8 mouse cellular contexts compared by ENCODE assay signal in genomic region chr8:125568421-125568850, GRCm38 (mm10). TPM values are rescaled to one million over a fixed set of nuclear protein-coding genes. Genes with fewer than 3 reads are reported as not detected.
DNase-seq lines count a peak whose midpoint lies in the region; ATAC-seq and TF ChIP-seq lines count a peak whose summit lies in the region.

No protein-coding gene starts in this region.

- H3K4me1 ChIP-seq in embryonic facial prominence, embryonic 11.5 days (ENCODE audit: control insufficient read depth, insufficient read depth, low read length) = peaks cover 7% of the 10 kb centered on the region
- no peaks in the 10 kb centered on the region for H3K4me1 ChIP-seq in hindbrain, embryonic 11.5 days (replicated peaks; ENCODE audit: control insufficient read depth, insufficient read depth, low read length)
- peaks cover 43% of the 10 kb centered on the region for H3K4me1 ChIP-seq in neural tube, embryonic 13.5 days (replicated peaks)

- no peak for TF ChIP-seq CTCF in gastrocnemius, adult 2 months (IDR thresholded peaks at IDR 0.05)

- no peak for ATAC-seq in embryonic facial prominence, embryonic 11.5 days (replicated peaks; ENCODE audit: insufficient number of reproducible peaks, low FRiP score, low TSS enrichment, low read depth)
- ATAC-seq in hindbrain, embryonic 11.5 days (ENCODE audit: low FRiP score) = no peak
- ATAC-seq in neural tube, embryonic 13.5 days (ENCODE audit: low read depth) = no peak

- H3K27me3 ChIP-seq in embryonic facial prominence, embryonic 11.5 days (ENCODE audit: control insufficient read depth, insufficient read depth, low read length) = 0 out of 2 replicates have a peak, but pooled peaks cover 3% of the 10 kb centered on the region
- no peaks in the 10 kb centered on the region for H3K27me3 ChIP-seq in hindbrain, embryonic 11.5 days (ENCODE audit: control insufficient read depth, insufficient read depth, low read length)
- H3K27me3 ChIP-seq in neural tube, embryonic 13.5 days = peaks cover 17% of the 10 kb centered on the region

- 4% methylated on average over 14 of the region's 14 CpGs for WGBS in embryonic facial prominence, embryonic 11.5 days
- 9% methylated on average over 14 of the region's 14 CpGs for WGBS in hindbrain, embryonic 11.5 days
- 3% methylated on average over 14 of the region's 14 CpGs for WGBS in neural tube, embryonic 13.5 days

- peak overlapping the region; percentile 6; the same call in 1 of the 2 replicates for H3K9ac ChIP-seq in embryonic facial prominence, embryonic 11.5 days (replicated peaks; ENCODE audit: low read length)
- H3K9ac ChIP-seq in hindbrain, embryonic 11.5 days (ENCODE audit: low read depth, low read length) = peak overlapping the region; percentile 24; the same call in 1 of the 2 replicates
- H3K9ac ChIP-seq in neural tube, embryonic 13.5 days = peak overlapping the region; percentile 86

- H3K4me2 ChIP-seq in embryonic facial prominence, embryonic 11.5 days (ENCODE audit: low read depth, low read length) = peak overlapping the region; percentile 44
- H3K4me2 ChIP-seq in hindbrain, embryonic 11.5 days (replicated peaks; ENCODE audit: low read depth, low read length) = peak overlapping the region; percentile 85
- peak overlapping the region; percentile 69 for H3K4me2 ChIP-seq in neural tube, embryonic 13.5 days

- H3K4me3 ChIP-seq in gastrocnemius, adult 2 months = peak overlapping the region; percentile 81
- H3K4me3 ChIP-seq in embryonic facial prominence, embryonic 11.5 days (ENCODE audit: low read depth, low read length) = peak overlapping the region; percentile 83
- H3K4me3 ChIP-seq in hindbrain, embryonic 11.5 days (ENCODE audit: low read depth, low read length) = peak overlapping the region; percentile 80
- peak overlapping the region; percentile 86 for H3K4me3 ChIP-seq in neural tube, embryonic 13.5 days

- intact Hi-C loops in gastrocnemius, adult 2 months (cut with DNase I) = loop anchor here (5.0 to 10.0 kb wide), 3 partner anchors 124 to 504 kb away; no protein-coding TSS in a partner anchor
- intact Hi-C loops in gastrocnemius, postnatal 36 days (cut with DNase I) = loop anchor here (5.0 kb wide), 1 partner anchor 81 kb away; no protein-coding TSS in a partner anchor

- no peaks in the 10 kb centered on the region for H3K9me3 ChIP-seq in embryonic facial prominence, embryonic 11.5 days (replicated peaks; ENCODE audit: control insufficient read depth, low read length)
- H3K9me3 ChIP-seq in hindbrain, embryonic 11.5 days (ENCODE audit: control insufficient read depth, low read length) = no peaks in the 10 kb centered on the region
- H3K9me3 ChIP-seq in neural tube, embryonic 13.5 days = no peaks in the 10 kb centered on the region

- H3K36me3 ChIP-seq in embryonic facial prominence, embryonic 11.5 days (replicated peaks; ENCODE audit: control insufficient read depth, insufficient read depth, low read depth, low read length) = no peaks in the 10 kb centered on the region
- no peaks in the 10 kb centered on the region for H3K36me3 ChIP-seq in hindbrain, embryonic 11.5 days (ENCODE audit: control insufficient read depth, insufficient read depth, low read length)
- H3K36me3 ChIP-seq in neural tube, embryonic 13.5 days = no peaks in the 10 kb centered on the region

- peak; percentile 20 for DNase-seq in gastrocnemius, adult 2 months
- no peak for DNase-seq in gastrocnemius, postnatal 36 days
- DNase-seq in CD4-positive helper T cell, adult 2 months (ENCODE audit: low read depth, low spot score) = peak; percentile 27
- no peak for DNase-seq in embryonic facial prominence, embryonic 11.5 days (ENCODE audit: low spot score)
- DNase-seq in hindbrain, embryonic 11.5 days (ENCODE audit: low spot score) = peak; percentile 52
- DNase-seq in lung, adult 18-20 months = peak; percentile 45 to 51
- DNase-seq in left cerebral cortex, adult 18-20 months (ENCODE audit: low spot score in 2 of 2) = no peak

- peak overlapping the region; percentile 80 for H3K27ac ChIP-seq in gastrocnemius, adult 2 months
- no peak overlapping the region for H3K27ac ChIP-seq in embryonic facial prominence, embryonic 11.5 days (replicated peaks; ENCODE audit: low read depth, low read length)
- H3K27ac ChIP-seq in hindbrain, embryonic 11.5 days (ENCODE audit: low read depth, low read length) = no peak overlapping the region
- H3K27ac ChIP-seq in neural tube, embryonic 13.5 days (replicated peaks) = 0 out of 2 replicates have a peak overlapping the region, but pooled peaks have one; percentile 43

RNA-seq across cellular contexts. Expression of gene Sipa1l2, which starts 1.2 kb away (rescaled TPM):
- total RNA-seq in gastrocnemius, adult 2 months (2021) = 10 to 100 TPM in 1 of 2 experiments, 1 to 10 TPM in 1; 4.5 to 10.8 TPM
- 1 to 10 TPM; 4.9 to 5.2 TPM for total RNA-seq in gastrocnemius, postnatal 36 days (2021)
- polyA plus RNA-seq in embryonic facial prominence, embryonic 11.5 days (2014; fragmentation: Nextera tagmentation; extraction: Ambion mirVana) = 9.4 and 9.6 TPM in 2 replicates
- polyA plus RNA-seq in hindbrain, embryonic 11.5 days (2014; fragmentation: Nextera tagmentation; extraction: Ambion mirVana) = 12.2 and 12.9 TPM in 2 replicates
- polyA plus RNA-seq in neural tube, embryonic 13.5 days (2015; fragmentation: Nextera tagmentation; extraction: Ambion mirVana) = 19.7 and 22.9 TPM in 2 replicates
- 10 to 100 TPM; 42.4 to 43.1 TPM for total RNA-seq in left cerebral cortex, adult 18-20 months (2021)

Comparison
In these comparisons a context has a peak if more than half of its experiments do, and no peak if none do; other contexts are left out.
1. DNase-seq: peak in gastrocnemius, adult 2 months (single experiment), CD4-positive helper T cell, adult 2 months (single experiment), hindbrain, embryonic 11.5 days (single experiment) and lung, adult 18-20 months (2 of 2); none in gastrocnemius, postnatal 36 days (0 of 2), embryonic facial prominence, embryonic 11.5 days (single experiment) and left cerebral cortex, adult 18-20 months (0 of 2).
2. H3K27ac ChIP-seq: peak in gastrocnemius, adult 2 months (single experiment) and neural tube, embryonic 13.5 days (single experiment); none in embryonic facial prominence, embryonic 11.5 days (single experiment) and hindbrain, embryonic 11.5 days (single experiment).
3. H3K9ac ChIP-seq: peak in every context shown above with its lines; median percentile 86 in neural tube, embryonic 13.5 days; 24 in hindbrain, embryonic 11.5 days; 6 in embryonic facial prominence, embryonic 11.5 days.
4. Peak in every context shown above with its lines, with median percentiles within 50 percentile points of each other: H3K4me3 ChIP-seq and H3K4me2 ChIP-seq.